Mouse (Mus musculus): Measurements from ENCODE around the gene Adam12.

The Adam12 gene

GRCm38 (mm10) chr7:133872701-133873100, 359.2 kb downstream of the Adam12 start:
- no peak for DNase-seq (ENCODE audit: low spot score)

GRCm38 (mm10) chr7:133870265-133870664, 361.7 kb downstream of the Adam12 start:
- no peak for DNase-seq (ENCODE audit: low spot score)

GRCm38 (mm10) chr7:133863684-133864083, 368.3 kb downstream of the Adam12 start:
- DNase-seq (ENCODE audit: low spot score): no peak

GRCm38 (mm10) chr7:133863151-133863550, 368.8 kb downstream of the Adam12 start:
- no peak for DNase-seq (ENCODE audit: low spot score)

GRCm38 (mm10) chr7:133862723-133863122, 369.2 kb downstream of the Adam12 start:
- no peak for DNase-seq (ENCODE audit: low spot score)

GRCm38 (mm10) chr7:133862233-133862632, 369.7 kb downstream of the Adam12 start:
- DNase-seq (ENCODE audit: low spot score): no peak

GRCm38 (mm10) chr7:133859548-133859947, 372.4 kb downstream of the Adam12 start:
- no peak for DNase-seq (ENCODE audit: low spot score)

GRCm38 (mm10) chr7:133858506-133858905, 373.4 kb downstream of the Adam12 start:
- no peak for DNase-seq (ENCODE audit: low spot score)

GRCm38 (mm10) chr7:133856278-133856677, 375.7 kb downstream of the Adam12 start:
- peak; percentile 84 for DNase-seq (ENCODE audit: low spot score)

GRCm38 (mm10) chr7:133850735-133851134, 381.2 kb downstream of the Adam12 start:
- DNase-seq (ENCODE audit: low spot score): no peak

- no peak for DNase-seq (ENCODE audit: low spot score)
These were observed 383.8 kb downstream of the Adam12 start for GRCm38 (mm10) chr7:133848180-133848579.

- no peak for DNase-seq (ENCODE audit: low spot score)
These were observed 384.8 kb downstream of the Adam12 start for GRCm38 (mm10) chr7:133847175-133847574.

- no peak for DNase-seq (ENCODE audit: low spot score)
These were observed 389.9 kb downstream of the Adam12 start for GRCm38 (mm10) chr7:133842079-133842478.

- no peak for DNase-seq (ENCODE audit: low spot score)
These were observed 392.4 kb downstream of the Adam12 start for GRCm38 (mm10) chr7:133839546-133839945.
